Mouse (Mus musculus) c-Kit-positive CD71-positive TER-119-positive erythroid progenitor cells, embryonic 14.5 days (primary cell): ENCODE results near the gene Gins3.
"Not testable (repeated sequence)": the region's sequence is repeated elsewhere in the genome, so short reads cannot be mapped to it uniquely, and the experiment has no call there.

Experiments used
- DNase-seq: peaks from one replicate; pipeline ENCODE4 v3.0.0-alpha.2; 2013; ENCODE audit warnings: low spot score

The Gins3 gene

GRCm38 (mm10) chr8:95653351-95653750, 20.1 kb downstream of the Gins3 start:
- no peak for DNase-seq

GRCm38 (mm10) chr8:95655831-95656230, 22.6 kb downstream of the Gins3 start:
- no peak for DNase-seq

- no peak for DNase-seq
Observed at GRCm38 (mm10) chr8:95656316-95657002, 23.2 kb downstream of the Gins3 start.

GRCm38 (mm10) chr8:95657523-95657922, 24.3 kb downstream of the Gins3 start:
- DNase-seq: no peak

- no peak for DNase-seq
Observed at GRCm38 (mm10) chr8:95660334-95660882, 27.2 kb downstream of the Gins3 start.

GRCm38 (mm10) chr8:95661085-95661484, 27.8 kb downstream of the Gins3 start:
- DNase-seq: no peak

GRCm38 (mm10) chr8:95661575-95661974, 28.3 kb downstream of the Gins3 start:
- no peak for DNase-seq

GRCm38 (mm10) chr8:95662885-95663598, 29.8 kb downstream of the Gins3 start:
- no peak for DNase-seq

- DNase-seq: no peak
Observed at GRCm38 (mm10) chr8:95663599-95663949, 30.3 kb downstream of the Gins3 start.

- DNase-seq: not testable (repeated sequence)
Observed at GRCm38 (mm10) chr8:95665813-95666452, 32.7 kb downstream of the Gins3 start.

- no peak for DNase-seq
Observed at GRCm38 (mm10) chr8:95668163-95668958, 35.1 kb downstream of the Gins3 start.

- DNase-seq: no peak
Observed at GRCm38 (mm10) chr8:95669967-95670366, 36.7 kb downstream of the Gins3 start.

- no peak for DNase-seq
Observed at GRCm38 (mm10) chr8:95671861-95672260, 38.6 kb downstream of the Gins3 start.

- DNase-seq: no peak
Observed at GRCm38 (mm10) chr8:95672811-95673210, 39.6 kb downstream of the Gins3 start.

GRCm38 (mm10) chr8:95676631-95677030, 43.4 kb downstream of the Gins3 start, which contains the start of gene Ndrg4:
TSS of gene Ndrg4 (plus strand) at chr8:95676980.
- DNase-seq: no peak

GRCm38 (mm10) chr8:95677591-95678023, 44.4 kb downstream of the Gins3 start:
- no peak for DNase-seq

- no peak for DNase-seq
Observed at GRCm38 (mm10) chr8:95678024-95678611, 44.9 kb downstream of the Gins3 start.

GRCm38 (mm10) chr8:95688073-95688672, 54.9 kb downstream of the Gins3 start:
- DNase-seq: no peak

- no peak for DNase-seq
Observed at GRCm38 (mm10) chr8:95690929-95691541, 57.8 kb downstream of the Gins3 start.

- no peak for DNase-seq
Observed at GRCm38 (mm10) chr8:95694631-95695030, 61.4 kb downstream of the Gins3 start.
